Mouse (Mus musculus): Measurements from ENCODE around the gene Zfp462. TPM values are rescaled to one million over a fixed set of nuclear protein-coding genes. Genes with fewer than 3 reads are reported as not detected.

Gene Zfp462
- total RNA-seq, 2 experiments from 2014 or later: 46.1 to 66.2 TPM

- Histone ChIP-seq H3K4me3 (no peak overlapping the region), H3K27ac (no peak overlapping the region)
- no peak for TF ChIP-seq CTCF (IDR thresholded peaks at IDR 0.05)
- intact Hi-C loops (cut with DNase I): no loop called here
- no peak for DNase-seq (ENCODE audit: extremely low spot score in 1 of 2, low spot score in 2 of 2)
Measured at GRCm38 (mm10) chr4:54953657-54954395, 9.0 kb downstream of the Zfp462 start.

GRCm38 (mm10) chr4:54954455-54954854, 9.6 kb downstream of the Zfp462 start:
- Histone ChIP-seq H3K4me3 (no peak overlapping the region), H3K27ac (no peak overlapping the region)
- intact Hi-C loops (cut with DNase I): no loop called here
- no peak for DNase-seq (ENCODE audit: extremely low spot score in 1 of 2, low spot score in 2 of 2)
- TF ChIP-seq CTCF (IDR thresholded peaks at IDR 0.05): no peak

- DNase-seq (ENCODE audit: extremely low spot score in 1 of 2, low spot score in 2 of 2): no peak
- Histone ChIP-seq H3K4me3 (no peak overlapping the region), H3K27ac (no peak overlapping the region)
- intact Hi-C loops (cut with DNase I): no loop called here
- TF ChIP-seq CTCF (IDR thresholded peaks at IDR 0.05): no peak
Measured at GRCm38 (mm10) chr4:54960776-54961175, 15.9 kb downstream of the Zfp462 start.

GRCm38 (mm10) chr4:54962141-54962540, 17.3 kb downstream of the Zfp462 start:
- intact Hi-C loops (cut with DNase I): no loop called here
- Histone ChIP-seq H3K4me3 (no peak overlapping the region), H3K27ac (no peak overlapping the region)
- no peak for DNase-seq (ENCODE audit: extremely low spot score in 1 of 2, low spot score in 2 of 2)
- TF ChIP-seq CTCF (IDR thresholded peaks at IDR 0.05): no peak

GRCm38 (mm10) chr4:54963551-54963950, 18.7 kb downstream of the Zfp462 start:
- no peak for DNase-seq (ENCODE audit: extremely low spot score in 1 of 2, low spot score in 2 of 2)
- TF ChIP-seq CTCF (IDR thresholded peaks at IDR 0.05): no peak
- Histone ChIP-seq H3K27ac (no peak overlapping the region), H3K4me3 (no peak overlapping the region)
- intact Hi-C loops (cut with DNase I): no loop called here

GRCm38 (mm10) chr4:54965169-54965695, 20.4 kb downstream of the Zfp462 start:
- Histone ChIP-seq H3K27ac (no peak overlapping the region), H3K4me3 (no peak overlapping the region)
- intact Hi-C loops (cut with DNase I): no loop called here
- no peak for TF ChIP-seq CTCF (IDR thresholded peaks at IDR 0.05)
- DNase-seq (ENCODE audit: extremely low spot score in 1 of 2, low spot score in 2 of 2): no peak

GRCm38 (mm10) chr4:54966161-54966806, 21.4 kb downstream of the Zfp462 start:
- no peak for TF ChIP-seq CTCF (IDR thresholded peaks at IDR 0.05)

GRCm38 (mm10) chr4:54967166-54967565, 22.3 kb downstream of the Zfp462 start:
- no peak for DNase-seq (ENCODE audit: extremely low spot score in 1 of 2, low spot score in 2 of 2)
- TF ChIP-seq CTCF (IDR thresholded peaks at IDR 0.05): no peak
- intact Hi-C loops (cut with DNase I): no loop called here
- H3K27ac ChIP-seq: peak overlapping the region; percentile 61; the same call in 1 of the 2 replicates
- no peak overlapping the region for H3K4me3 ChIP-seq

More at GRCm38 (mm10) chr4:54966161-54966806, 21.4 kb downstream of the Zfp462 start:
- intact Hi-C loops (cut with DNase I): loop anchor here (1.0 kb wide), 1 partner anchor 17 kb away; no protein-coding TSS in a partner anchor
- Histone ChIP-seq H3K4me3 (peak overlapping the region; percentile 24), H3K27ac (peak overlapping the region; percentile 61)
- peak; percentile 60 to 65 for DNase-seq (ENCODE audit: extremely low spot score in 1 of 2, low spot score in 2 of 2)

- no peak overlapping the region for H3K27ac ChIP-seq
- DNase-seq (ENCODE audit: extremely low spot score in 1 of 2, low spot score in 2 of 2): no peak
- TF ChIP-seq CTCF (IDR thresholded peaks at IDR 0.05): no peak
- no peak overlapping the region for H3K4me3 ChIP-seq
- intact Hi-C loops (cut with DNase I): no loop called here
Measured at GRCm38 (mm10) chr4:54967721-54968120, 22.9 kb downstream of the Zfp462 start.

- no peak for TF ChIP-seq CTCF (IDR thresholded peaks at IDR 0.05)
- Histone ChIP-seq H3K27ac (no peak overlapping the region), H3K4me3 (no peak overlapping the region)
- DNase-seq (ENCODE audit: extremely low spot score in 1 of 2, low spot score in 2 of 2): no peak
- intact Hi-C loops (cut with DNase I): no loop called here
Measured at GRCm38 (mm10) chr4:54969671-54970295, 24.9 kb downstream of the Zfp462 start.

GRCm38 (mm10) chr4:54971386-54971785, 26.5 kb downstream of the Zfp462 start:
- intact Hi-C loops (cut with DNase I): no loop called here
- no peak for TF ChIP-seq CTCF (IDR thresholded peaks at IDR 0.05)
- no peak for DNase-seq (ENCODE audit: extremely low spot score in 1 of 2, low spot score in 2 of 2)
- Histone ChIP-seq H3K27ac (no peak overlapping the region), H3K4me3 (no peak overlapping the region)

GRCm38 (mm10) chr4:54972096-54972495, 27.2 kb downstream of the Zfp462 start:
- Histone ChIP-seq H3K4me3 (no peak overlapping the region), H3K27ac (no peak overlapping the region)
- DNase-seq (ENCODE audit: extremely low spot score in 1 of 2, low spot score in 2 of 2): no peak
- intact Hi-C loops (cut with DNase I): no loop called here
- no peak for TF ChIP-seq CTCF (IDR thresholded peaks at IDR 0.05)
